Mouse (Mus musculus): ENCODE results near the gene Trpc4ap. TPM values are rescaled to one million over a fixed set of nuclear protein-coding genes. Genes with fewer than 3 reads are reported as not detected.

The Trpc4ap gene
- polyA plus RNA-seq, 1 experiment, result 47.0 TPM

GRCm38 (mm10) chr2:155726302-155726701 is 34.1 kb upstream of the Trpc4ap start:
- Histone ChIP-seq H3K4me1 (ENCODE audit: control insufficient read depth, insufficient read depth, low read length) (no peaks in the 10 kb centered on the region; the same call in 1 of the 2 replicates), H3K27ac (ENCODE audit: control insufficient read depth, insufficient read depth, low read depth, low read length, poor library complexity) (no peak overlapping the region), H3K4me3 (replicated peaks; ENCODE audit: control insufficient read depth, low read depth, low read length) (no peak overlapping the region)
- TF ChIP-seq CTCF (IDR thresholded peaks at IDR 0.05; ENCODE audit: control insufficient read depth, insufficient read depth, low read length) (no peak), POLR2A (IDR thresholded peaks at IDR 0.05; ENCODE audit: borderline replicate concordance, control insufficient read depth, low read depth, low read length) (no peak)
- WGBS, result 39% methylated on average over 7 of the region's 7 CpGs

- H3K27ac ChIP-seq (ENCODE audit: control insufficient read depth, insufficient read depth, low read depth, low read length, poor library complexity), result no peak overlapping the region
- H3K4me3 ChIP-seq (replicated peaks; ENCODE audit: control insufficient read depth, low read depth, low read length), result no peak overlapping the region
- TF ChIP-seq POLR2A (IDR thresholded peaks at IDR 0.05; ENCODE audit: borderline replicate concordance, control insufficient read depth, low read depth, low read length) (no peak), CTCF (IDR thresholded peaks at IDR 0.05; ENCODE audit: control insufficient read depth, insufficient read depth, low read length) (no peak)
- no peaks in the 10 kb centered on the region; the same call in 1 of the 2 replicates for H3K4me1 ChIP-seq (ENCODE audit: control insufficient read depth, insufficient read depth, low read length)
- WGBS, result 51% methylated on average over 6 of the region's 6 CpGs
These were observed 32.3 kb upstream of the Trpc4ap start for GRCm38 (mm10) chr2:155724526-155724925.

- Histone ChIP-seq H3K4me1 (ENCODE audit: control insufficient read depth, insufficient read depth, low read length) (no peaks in the 10 kb centered on the region; the same call in 1 of the 2 replicates), H3K27ac (ENCODE audit: control insufficient read depth, insufficient read depth, low read depth, low read length, poor library complexity) (no peak overlapping the region), H3K4me3 (replicated peaks; ENCODE audit: control insufficient read depth, low read depth, low read length) (no peak overlapping the region)
- 50% methylated on average over 5 of the region's 5 CpGs for WGBS
- TF ChIP-seq POLR2A (IDR thresholded peaks at IDR 0.05; ENCODE audit: borderline replicate concordance, control insufficient read depth, low read depth, low read length) (no peak), CTCF (IDR thresholded peaks at IDR 0.05; ENCODE audit: control insufficient read depth, insufficient read depth, low read length) (no peak)
These were observed 31.9 kb upstream of the Trpc4ap start for GRCm38 (mm10) chr2:155724036-155724435.

GRCm38 (mm10) chr2:155720585-155720984 is 28.4 kb upstream of the Trpc4ap start:
- Histone ChIP-seq H3K4me1 (ENCODE audit: control insufficient read depth, insufficient read depth, low read length) (no peaks in the 10 kb centered on the region), H3K4me3 (replicated peaks; ENCODE audit: control insufficient read depth, low read depth, low read length) (no peak overlapping the region), H3K27ac (ENCODE audit: control insufficient read depth, insufficient read depth, low read depth, low read length, poor library complexity) (no peak overlapping the region)
- 60% methylated on average over 5 of the region's 5 CpGs for WGBS
- TF ChIP-seq CTCF (IDR thresholded peaks at IDR 0.05; ENCODE audit: control insufficient read depth, insufficient read depth, low read length), result no peak
- no peak for TF ChIP-seq POLR2A (IDR thresholded peaks at IDR 0.05; ENCODE audit: borderline replicate concordance, control insufficient read depth, low read depth, low read length)

- TF ChIP-seq CTCF (IDR thresholded peaks at IDR 0.05; ENCODE audit: control insufficient read depth, insufficient read depth, low read length) (no peak), POLR2A (IDR thresholded peaks at IDR 0.05; ENCODE audit: borderline replicate concordance, control insufficient read depth, low read depth, low read length) (no peak)
- H3K27ac ChIP-seq (ENCODE audit: control insufficient read depth, insufficient read depth, low read depth, low read length, poor library complexity), result no peak overlapping the region
- H3K4me1 ChIP-seq (ENCODE audit: control insufficient read depth, insufficient read depth, low read length), result no peaks in the 10 kb centered on the region
- no peak overlapping the region for H3K4me3 ChIP-seq (replicated peaks; ENCODE audit: control insufficient read depth, low read depth, low read length)
- WGBS, result 87% methylated on average over 12 of the region's 12 CpGs
These were observed 25.2 kb upstream of the Trpc4ap start for GRCm38 (mm10) chr2:155717082-155717990.

GRCm38 (mm10) chr2:155710557-155710956 is 18.4 kb upstream of the Trpc4ap start:
- no peaks in the 10 kb centered on the region for H3K4me1 ChIP-seq (ENCODE audit: control insufficient read depth, insufficient read depth, low read length)
- no peak for TF ChIP-seq POLR2A (IDR thresholded peaks at IDR 0.05; ENCODE audit: borderline replicate concordance, control insufficient read depth, low read depth, low read length)
- no peak overlapping the region for H3K27ac ChIP-seq (ENCODE audit: control insufficient read depth, insufficient read depth, low read depth, low read length, poor library complexity)
- 39% methylated on average over 11 of the region's 11 CpGs for WGBS
- H3K4me3 ChIP-seq (replicated peaks; ENCODE audit: control insufficient read depth, low read depth, low read length), result no peak overlapping the region

- H3K4me3 ChIP-seq (replicated peaks; ENCODE audit: control insufficient read depth, low read depth, low read length), result no peak overlapping the region
- WGBS, result 87% methylated on average over 4 of the region's 4 CpGs
- TF ChIP-seq CTCF (IDR thresholded peaks at IDR 0.05; ENCODE audit: control insufficient read depth, insufficient read depth, low read length) (no peak), POLR2A (IDR thresholded peaks at IDR 0.05; ENCODE audit: borderline replicate concordance, control insufficient read depth, low read depth, low read length) (no peak)
- H3K4me1 ChIP-seq (ENCODE audit: control insufficient read depth, insufficient read depth, low read length), result no peaks in the 10 kb centered on the region
- no peak overlapping the region for H3K27ac ChIP-seq (ENCODE audit: control insufficient read depth, insufficient read depth, low read depth, low read length, poor library complexity)
These were observed 15.1 kb upstream of the Trpc4ap start for GRCm38 (mm10) chr2:155707251-155707650.

GRCm38 (mm10) chr2:155703630-155704029 is 11.4 kb upstream of the Trpc4ap start:
- Histone ChIP-seq H3K27ac (ENCODE audit: control insufficient read depth, insufficient read depth, low read depth, low read length, poor library complexity) (no peak overlapping the region), H3K4me1 (ENCODE audit: control insufficient read depth, insufficient read depth, low read length) (no peaks in the 10 kb centered on the region), H3K4me3 (replicated peaks; ENCODE audit: control insufficient read depth, low read depth, low read length) (no peak overlapping the region)
- TF ChIP-seq CTCF (IDR thresholded peaks at IDR 0.05; ENCODE audit: control insufficient read depth, insufficient read depth, low read length) (no peak), POLR2A (IDR thresholded peaks at IDR 0.05; ENCODE audit: borderline replicate concordance, control insufficient read depth, low read depth, low read length) (no peak)
- WGBS, result 75% methylated on average over 4 of the region's 4 CpGs
